Mouse (Mus musculus) intestine, embryonic 14.5 days (tissue): ENCODE measurements at regions not wholly inside any gene's neighbourhood (a gene's known extent, or its start where the extent isn't known, plus 50 kb on each side); places are given as distances from the start of the nearest gene placed in this dataset.

Experiments used
- ATAC-seq: fragments of 200-750 bp; cut with Nextera tagmentation; replicated peaks from 2 replicates; pipeline ENCODE4 v1.8.0; 2017; ENCODE audit warnings: low read depth, moderate number of reproducible peaks, moderate TSS enrichment, moderate library complexity; ENCODE audit not compliant: low FRiP score, low TSS enrichment
- DNase-seq: peaks from one replicate; pipeline ENCODE4 v3.0.0-alpha.2; 2018; ENCODE audit warnings: low spot score
- H3K27ac ChIP-seq: fragments of 300-500 bp; sonication (generic); 2 replicates; pipeline ENCODE4 v1.5.1; 2014; ENCODE audit warnings: low read depth, mild to moderate bottlenecking, control low read depth
- H3K27me3 ChIP-seq: fragments of 300-500 bp; sonication (generic); replicated peaks from 2 replicates; pipeline ENCODE4 v1.6.1; 2014; ENCODE audit warnings: low read length, control low read depth; ENCODE audit not compliant: control insufficient read depth, insufficient read depth
- H3K36me3 ChIP-seq: fragments of 300-500 bp; sonication (generic); 2 replicates; pipeline ENCODE4 v1.6.1; 2014; ENCODE audit warnings: low read length, control low read depth; ENCODE audit not compliant: control insufficient read depth, insufficient read depth
- H3K4me1 ChIP-seq: fragments of 300-500 bp; sonication (generic); replicated peaks from 2 replicates; pipeline ENCODE4 v1.6.1; 2014; ENCODE audit warnings: low read length, control low read depth, mixed read lengths; ENCODE audit not compliant: control insufficient read depth, insufficient read depth
- H3K4me2 ChIP-seq: fragments of 300-500 bp; sonication (generic); 2 replicates; pipeline ENCODE4 v1.6.1; 2014; ENCODE audit warnings: low read length
- H3K4me3 ChIP-seq: fragments of 300-500 bp; sonication (generic); 2 replicates; pipeline ENCODE4 v1.5.1; 2014; ENCODE audit warnings: low read depth, low read length, control low read depth, mixed read lengths
- H3K9ac ChIP-seq: fragments of 300-500 bp; sonication (generic); 2 replicates; pipeline ENCODE4 v1.6.1; 2014; ENCODE audit warnings: mild to moderate bottlenecking, low read length
- H3K9me3 ChIP-seq: fragments of 300-500 bp; sonication (generic); 2 replicates; pipeline ENCODE4 v1.6.1; 2016; ENCODE audit warnings: low read length, control low read depth; ENCODE audit not compliant: control insufficient read depth
- WGBS: fragments of 180-500 bp; shearing (Covaris S2); extraction: QIAGEN DNeasy Blood & Tissue Kit; methylation state at CpG from one replicate; pipeline ENCODE4 v1.1.7; 2014; 5-methylcytosine and 5-hydroxymethylcytosine counted together

DNA sequence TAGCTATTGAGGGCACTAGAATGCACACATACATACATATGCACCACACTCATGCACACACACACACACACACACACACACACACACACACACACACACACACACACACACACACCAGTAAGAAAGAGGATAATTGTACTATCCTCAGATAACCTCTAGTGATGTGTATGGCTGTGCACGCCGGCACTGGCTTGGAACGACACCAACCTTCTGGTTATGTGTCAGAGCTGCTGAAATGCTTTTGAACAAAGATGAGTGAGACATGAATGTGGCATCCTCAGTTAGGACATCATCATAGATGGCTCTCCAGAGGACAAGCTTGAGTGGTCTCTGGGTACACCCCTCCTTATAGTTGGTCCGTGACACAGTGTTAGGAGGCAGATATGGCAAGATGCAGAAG, 173.0 kb upstream of the 3110018I06Rik start:
- H3K36me3 ChIP-seq: no peaks in the 10 kb centered on the region
- 93% methylated on average over 4 of the region's 4 CpGs for WGBS
- no peaks in the 10 kb centered on the region for H3K9me3 ChIP-seq
- DNase-seq (no peak), ATAC-seq (no peak)
- H3K4me2 ChIP-seq: no peak overlapping the region
- H3K27ac ChIP-seq: no peak overlapping the region
- no peak overlapping the region for H3K9ac ChIP-seq
- no peaks in the 10 kb centered on the region for H3K27me3 ChIP-seq
- no peak overlapping the region for H3K4me3 ChIP-seq
- H3K4me1 ChIP-seq: no peaks in the 10 kb centered on the region

DNA sequence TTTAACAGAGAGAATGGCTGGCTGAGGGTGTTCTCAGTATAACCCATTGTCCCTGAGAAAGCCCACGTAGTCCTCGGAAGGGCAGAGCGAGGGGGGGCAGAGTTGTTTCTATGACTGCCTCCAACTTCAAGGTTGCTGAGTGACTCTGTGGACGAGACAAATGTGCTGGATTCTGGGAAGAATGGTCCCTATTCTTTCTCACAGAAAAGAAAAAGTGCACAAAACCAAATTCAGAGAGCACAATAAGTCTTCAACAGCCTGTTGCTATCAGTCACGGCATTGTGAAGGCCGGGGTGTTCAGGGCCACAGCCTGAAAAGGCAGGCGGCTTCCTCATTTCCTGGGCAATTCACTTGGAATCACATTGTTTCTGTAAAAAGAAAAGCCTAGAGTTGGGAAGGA, 165.6 kb upstream of the 3110018I06Rik start:
- 77% methylated on average over 7 of the region's 7 CpGs for WGBS
- H3K9me3 ChIP-seq: no peaks in the 10 kb centered on the region
- no peak overlapping the region for H3K4me2 ChIP-seq
- DNase-seq (no peak), ATAC-seq (no peak)
- H3K9ac ChIP-seq: no peak overlapping the region
- no peak overlapping the region for H3K27ac ChIP-seq
- H3K27me3 ChIP-seq: no peaks in the 10 kb centered on the region
- no peak overlapping the region for H3K4me3 ChIP-seq
- no peaks in the 10 kb centered on the region for H3K4me1 ChIP-seq
- no peaks in the 10 kb centered on the region for H3K36me3 ChIP-seq

DNA sequence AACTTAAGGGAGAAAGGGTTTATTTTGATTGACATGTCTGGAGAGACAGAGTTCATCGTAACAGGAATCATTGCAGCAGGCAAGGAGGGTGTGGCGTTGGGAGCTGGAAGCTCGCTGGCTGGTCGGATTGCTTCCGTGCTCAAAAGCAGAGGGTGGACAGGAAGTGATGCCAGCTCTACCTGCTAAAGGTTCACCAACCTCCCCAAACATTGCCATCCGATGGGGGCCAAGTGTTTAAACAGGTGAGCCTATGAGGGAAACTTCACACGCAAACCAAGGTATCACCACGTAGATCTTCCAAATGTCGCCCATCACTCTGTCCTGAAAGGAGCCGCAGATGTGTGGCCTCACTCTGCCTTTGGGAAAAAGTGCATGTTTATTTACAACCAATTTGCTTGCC, 162.3 kb upstream of the 3110018I06Rik start:
- H3K27me3 ChIP-seq: no peaks in the 10 kb centered on the region
- no peak overlapping the region for H3K4me3 ChIP-seq
- ATAC-seq (no peak), DNase-seq (no peak)
- no peaks in the 10 kb centered on the region for H3K4me1 ChIP-seq
- H3K4me2 ChIP-seq: no peak overlapping the region
- no peak overlapping the region for H3K27ac ChIP-seq
- H3K9me3 ChIP-seq: no peaks in the 10 kb centered on the region
- 97% methylated on average over 10 of the region's 10 CpGs for WGBS
- H3K9ac ChIP-seq: no peak overlapping the region
- H3K36me3 ChIP-seq: no peaks in the 10 kb centered on the region

DNA sequence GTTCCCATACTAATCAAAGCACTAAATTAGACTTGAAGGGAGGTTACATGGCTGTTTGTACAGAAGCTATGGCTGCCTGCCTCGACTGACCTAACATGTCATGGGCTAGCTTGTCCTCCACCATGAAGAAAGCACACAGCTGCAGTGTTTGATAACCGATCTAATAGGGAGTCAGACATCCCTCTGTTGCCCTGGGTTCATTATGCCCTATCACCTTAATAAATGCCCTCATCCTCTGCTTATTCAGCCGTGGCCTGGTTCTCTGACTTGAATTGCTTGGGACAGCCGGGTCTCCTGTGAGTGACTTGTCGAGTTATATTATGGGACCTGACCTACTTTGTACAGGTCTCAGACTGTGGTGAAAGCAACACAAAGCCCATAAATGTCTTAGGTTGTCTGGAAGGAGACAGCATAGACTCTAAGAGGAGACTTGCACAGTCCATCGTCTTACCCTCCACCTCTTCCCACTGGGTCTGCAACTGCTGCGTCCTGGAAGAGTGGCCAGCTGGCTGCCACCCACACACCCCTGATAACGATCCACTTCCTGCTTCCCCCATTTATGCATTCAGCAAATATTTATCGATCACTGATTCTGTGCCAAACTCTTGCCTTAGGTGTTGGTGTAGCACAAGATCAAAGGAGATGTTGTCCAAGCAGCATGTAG, 161.2 kb upstream of the 3110018I06Rik start:
- no peak overlapping the region for H3K27ac ChIP-seq
- WGBS: 74% methylated on average over 9 of the region's 9 CpGs

DNA sequence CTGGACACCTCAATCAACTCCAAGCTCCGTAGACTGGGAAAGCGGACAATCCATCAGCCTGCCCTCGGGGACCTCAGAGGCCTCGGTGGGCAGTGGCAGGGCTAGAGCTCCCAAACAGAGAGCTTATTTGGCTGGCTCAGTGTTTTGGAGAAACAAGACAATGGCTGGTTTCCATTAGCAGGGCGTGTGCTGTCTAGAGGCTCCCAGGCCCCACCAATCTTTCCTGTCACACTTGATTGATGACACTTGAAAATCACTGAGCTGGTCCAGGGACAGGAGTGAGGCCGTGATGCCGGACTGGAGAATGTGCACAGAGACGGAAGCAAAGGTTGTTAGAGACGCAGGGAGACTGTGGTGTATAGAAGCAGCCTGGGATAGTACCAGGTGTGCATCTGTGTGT, 159.4 kb upstream of the 3110018I06Rik start:
- Histone ChIP-seq H3K4me1 (no peaks in the 10 kb centered on the region), H3K4me2 (no peak overlapping the region), H3K36me3 (no peaks in the 10 kb centered on the region), H3K4me3 (no peak overlapping the region), H3K9me3 (no peaks in the 10 kb centered on the region), H3K27me3 (no peaks in the 10 kb centered on the region), H3K27ac (no peak overlapping the region), H3K9ac (no peak overlapping the region)
- DNase-seq (no peak), ATAC-seq (0 out of 2 replicates have a peak, but pooled peaks have one; percentile 36)
- WGBS: 20% methylated on average over 9 of the region's 9 CpGs

More for the DNA sequence above, 161.2 kb upstream of the 3110018I06Rik start:
- Histone ChIP-seq H3K9me3 (no peaks in the 10 kb centered on the region), H3K4me3 (no peak overlapping the region), H3K4me2 (no peak overlapping the region), H3K9ac (no peak overlapping the region), H3K4me1 (no peaks in the 10 kb centered on the region), H3K27me3 (no peaks in the 10 kb centered on the region), H3K36me3 (no peaks in the 10 kb centered on the region)
- DNase-seq: no peak
- no peak for ATAC-seq

DNA sequence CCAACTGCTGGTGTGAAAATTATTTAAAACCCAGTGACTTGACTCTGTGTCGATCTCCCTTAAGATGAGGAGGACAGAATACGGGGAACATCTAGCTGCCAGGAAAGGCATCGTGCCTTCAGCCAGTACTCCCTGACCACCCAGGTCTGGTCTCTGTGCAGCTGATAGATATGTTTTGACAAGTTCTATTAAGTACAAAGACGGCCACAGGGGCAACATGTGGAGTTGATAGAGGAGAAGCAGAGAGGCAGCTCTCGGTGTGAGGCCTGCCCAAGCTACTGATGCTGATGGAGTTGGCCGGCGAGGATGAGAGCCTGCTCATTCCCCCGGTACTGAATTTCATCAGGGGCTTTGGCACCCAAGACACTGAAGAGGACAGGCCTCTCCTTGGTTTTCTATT, 154.1 kb upstream of the 3110018I06Rik start:
- Histone ChIP-seq H3K27ac (no peak overlapping the region), H3K4me3 (no peak overlapping the region), H3K36me3 (no peaks in the 10 kb centered on the region), H3K4me1 (no peaks in the 10 kb centered on the region), H3K4me2 (no peak overlapping the region), H3K9ac (no peak overlapping the region), H3K9me3 (no peaks in the 10 kb centered on the region), H3K27me3 (no peaks in the 10 kb centered on the region)
- WGBS: 80% methylated on average over 8 of the region's 8 CpGs
- ATAC-seq (no peak), DNase-seq (no peak)

DNA sequence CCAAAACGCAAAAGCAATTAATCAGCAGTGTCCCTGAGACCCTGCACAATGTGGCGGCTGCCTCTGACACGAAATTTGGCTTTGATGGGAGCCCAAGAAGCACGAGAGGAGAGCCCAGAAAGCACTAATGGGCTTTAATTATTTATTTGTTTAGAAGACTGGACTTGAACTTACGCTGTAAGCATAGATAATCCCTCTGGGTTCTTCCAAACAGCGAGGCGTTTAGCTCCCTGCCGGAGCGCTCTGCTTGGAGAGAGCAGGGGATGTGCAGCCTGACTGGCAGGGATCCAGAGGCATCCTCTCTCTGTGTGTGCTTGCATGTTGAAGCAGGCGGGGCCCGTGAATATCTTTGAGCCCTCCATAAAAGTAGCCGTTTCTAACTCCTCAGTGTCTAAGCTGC, 153.3 kb upstream of the 3110018I06Rik start:
- no peak for ATAC-seq
- Histone ChIP-seq H3K4me3 (no peak overlapping the region), H3K36me3 (no peaks in the 10 kb centered on the region), H3K4me2 (no peak overlapping the region), H3K4me1 (no peaks in the 10 kb centered on the region), H3K9me3 (no peaks in the 10 kb centered on the region), H3K27me3 (no peaks in the 10 kb centered on the region), H3K27ac (no peak overlapping the region), H3K9ac (no peak overlapping the region)
- DNase-seq: no peak
- 66% methylated on average over 12 of the region's 12 CpGs for WGBS

DNA sequence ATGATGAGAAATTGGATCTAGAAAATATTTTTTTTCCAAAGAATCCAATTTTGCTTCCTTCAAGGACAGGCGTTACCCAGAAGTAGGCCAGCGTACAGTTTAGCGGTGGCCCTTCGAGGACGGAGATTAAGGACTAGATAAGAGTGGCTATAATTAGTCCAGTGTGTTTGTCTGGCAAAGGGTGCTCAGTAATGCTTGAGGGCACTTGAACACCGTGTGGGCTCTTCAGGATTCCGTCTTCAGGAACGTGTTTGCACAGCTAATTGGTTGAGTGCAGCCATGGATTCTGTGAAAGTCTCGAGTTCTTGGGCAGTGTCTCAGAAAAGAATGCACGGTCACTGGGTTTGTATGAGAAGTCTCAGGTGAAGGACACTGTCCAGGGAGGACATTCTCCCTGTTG, 149.7 kb upstream of the 3110018I06Rik start:
- DNase-seq (no peak), ATAC-seq (no peak)
- no peak overlapping the region for H3K4me3 ChIP-seq
- H3K36me3 ChIP-seq: no peaks in the 10 kb centered on the region
- 76% methylated on average over 10 of the region's 10 CpGs for WGBS
- no peak overlapping the region for H3K9ac ChIP-seq
- no peaks in the 10 kb centered on the region for H3K4me1 ChIP-seq
- H3K9me3 ChIP-seq: no peaks in the 10 kb centered on the region
- no peak overlapping the region for H3K27ac ChIP-seq
- no peaks in the 10 kb centered on the region for H3K27me3 ChIP-seq
- no peak overlapping the region for H3K4me2 ChIP-seq

DNA sequence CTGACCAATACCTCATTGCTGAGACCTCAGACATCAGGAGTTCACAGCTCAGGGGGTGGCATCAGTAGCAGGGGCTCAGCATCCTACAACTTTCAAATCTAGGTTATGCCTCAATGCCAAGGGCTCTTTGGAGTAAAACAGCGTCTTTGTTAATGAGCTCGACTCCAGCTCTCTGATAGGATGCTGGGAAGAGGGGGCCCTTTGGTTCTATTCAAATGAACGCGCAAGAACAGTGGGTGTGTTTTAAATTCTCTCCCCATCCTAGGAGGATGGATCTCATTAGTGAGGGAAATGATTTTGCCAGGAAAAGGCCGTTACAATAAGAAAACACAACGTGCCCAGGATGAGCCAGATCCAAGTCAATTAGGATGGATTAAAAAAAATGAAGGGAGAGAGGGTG, 132.2 kb upstream of the 3110018I06Rik start:
- H3K4me1 ChIP-seq: no peaks in the 10 kb centered on the region
- DNase-seq (no peak), ATAC-seq (no peak)
- H3K9ac ChIP-seq: no peak overlapping the region
- no peaks in the 10 kb centered on the region for H3K27me3 ChIP-seq
- H3K9me3 ChIP-seq: no peaks in the 10 kb centered on the region
- no peak overlapping the region for H3K27ac ChIP-seq
- no peak overlapping the region for H3K4me3 ChIP-seq
- no peaks in the 10 kb centered on the region for H3K36me3 ChIP-seq
- H3K4me2 ChIP-seq: no peak overlapping the region
- 82% methylated on average over 6 of the region's 6 CpGs for WGBS
